Mouse (Mus musculus) midbrain, postnatal 0 days (tissue): ENCODE results near the gene Rad9a. TPM values are rescaled to one million over a fixed set of nuclear protein-coding genes. Genes with fewer than 3 reads are reported as not detected.

Source experiments
- ATAC-seq: fragments of 200-750 bp; cut with Nextera tagmentation; 2 replicates; pipeline ENCODE4 v1.8.0; 2017; ENCODE audit warnings: moderate number of reproducible peaks, mild to moderate bottlenecking, moderate TSS enrichment, moderate library complexity; ENCODE audit not compliant: low FRiP score
- DNase-seq: peaks from one replicate; pipeline ENCODE4 v3.0.0-alpha.2; 2015; ENCODE audit warnings: low spot score
- H3K27ac ChIP-seq: fragments of 300-500 bp; sonication (generic); 2 replicates; pipeline ENCODE4 v1.5.1; 2014; ENCODE audit warnings: low read depth, mild to moderate bottlenecking, low read length, mixed read lengths
- H3K27me3 ChIP-seq: fragments of 300-500 bp; sonication (generic); 2 replicates; pipeline ENCODE4 v1.6.1; 2014; ENCODE audit warnings: low read length, control low read depth, mixed read lengths; ENCODE audit not compliant: insufficient read depth
- H3K36me3 ChIP-seq: fragments of 300-500 bp; sonication (generic); 2 replicates; pipeline ENCODE4 v1.6.1; 2014; ENCODE audit warnings: low read length, control low read depth, mixed read lengths; ENCODE audit not compliant: insufficient read depth
- H3K4me1 ChIP-seq: fragments of 300-500 bp; sonication (generic); 2 replicates; pipeline ENCODE4 v1.6.1; 2014; ENCODE audit warnings: mild to moderate bottlenecking, control low read depth, antibody characterized with exemption, low read length, mixed read lengths; ENCODE audit not compliant: insufficient read depth
- H3K4me2 ChIP-seq: fragments of 300-500 bp; sonication (generic); 2 replicates; pipeline ENCODE4 v1.6.1; 2014; ENCODE audit warnings: low read depth, mild to moderate bottlenecking, low read length, mixed read lengths; ENCODE audit not compliant: poor library complexity, severe bottlenecking
- H3K4me3 ChIP-seq: fragments of 300-500 bp; sonication (generic); 2 replicates; pipeline ENCODE4 v1.5.1; 2014; ENCODE audit warnings: low read depth, mild to moderate bottlenecking, low read length, moderate library complexity
- H3K9ac ChIP-seq: fragments of 300-500 bp; sonication (generic); replicated peaks from 2 replicates; pipeline ENCODE4 v1.6.1; 2014; ENCODE audit warnings: mild to moderate bottlenecking, low read length, moderate library complexity, mixed read lengths; ENCODE audit not compliant: poor library complexity, severe bottlenecking
- H3K9me3 ChIP-seq: fragments of 300-500 bp; sonication (generic); 2 replicates; pipeline ENCODE4 v1.6.1; 2016; ENCODE audit warnings: low read length, control low read depth
- CTCF ChIP-seq: IDR thresholded peaks from 2 replicates; pipeline ENCODE4 v1.5.1; 2016; ENCODE audit warnings: antibody characterized with exemption, mild to moderate bottlenecking
- WGBS: fragments of 180-500 bp; shearing (Covaris S2); extraction: QIAGEN DNeasy Blood & Tissue Kit; methylation state at CpG from one replicate; pipeline ENCODE4 v1.1.7; 2014; 5-methylcytosine and 5-hydroxymethylcytosine counted together
- polyA plus RNA-seq: library from polyadenylated mRNA; unstranded; fragments of >200 nt; fragmentation: Nextera tagmentation; extraction: Ambion mirVana; gene quantifications from 2 replicates; pipeline ENCODE4 v1.2.1, GENCODE M21; 2015
- total RNA-seq: library from RNA; depleted of rRNA; stranded (reverse); fragments of >200 nt; gene quantifications from 2 replicates; pipeline ENCODE4 v1.2.3, GENCODE M21; 2014

Rad9a gene
- total and polyA plus RNA-seq, 2 experiments from 2014 or later = 14.7 to 22.8 TPM

- 45% methylated on average over 14 of the region's 14 CpGs for WGBS
- Histone ChIP-seq H3K4me1 (no peaks in the 10 kb centered on the region), H3K9me3 (no peaks in the 10 kb centered on the region), H3K36me3 (no peaks in the 10 kb centered on the region), H3K4me3 (no peak overlapping the region), H3K9ac (no peak overlapping the region), H3K27ac (no peak overlapping the region), H3K27me3 (peaks cover 9% of the 10 kb centered on the region), H3K4me2 (no peak overlapping the region)
- no peak for TF ChIP-seq CTCF
- no peak for ATAC-seq
- no peak for DNase-seq
Measured at GRCm38 (mm10) chr19:4220957-4221743, 19.7 kb upstream of the Rad9a start.

DNA sequence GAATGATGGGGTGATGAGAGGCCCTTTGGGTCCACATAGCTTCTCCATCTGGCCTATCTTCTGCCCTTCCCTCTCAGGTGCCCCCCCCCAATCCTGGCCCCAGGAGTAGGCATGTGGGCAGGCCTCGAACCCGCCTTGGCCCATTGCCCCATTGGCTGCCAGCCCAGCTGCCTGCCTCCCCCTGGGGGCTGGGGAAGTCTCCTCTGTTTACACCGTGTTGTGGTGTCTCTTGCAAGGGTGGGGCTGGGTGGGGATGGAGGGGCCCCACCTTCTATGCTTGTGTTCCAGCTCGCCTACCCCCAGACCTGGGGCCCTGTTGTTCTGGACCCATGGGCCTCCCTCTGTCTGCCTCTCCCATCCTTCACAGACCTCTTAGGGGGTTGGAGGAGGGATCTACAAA, 19.0 kb upstream of the Rad9a start:
- Histone ChIP-seq H3K36me3 (no peaks in the 10 kb centered on the region), H3K27ac (no peak overlapping the region), H3K27me3 (peaks cover 15% of the 10 kb centered on the region), H3K4me1 (peaks cover under 1% of the 10 kb centered on the region; the same call in 1 of the 2 replicates), H3K4me3 (no peak overlapping the region), H3K4me2 (no peak overlapping the region), H3K9ac (no peak overlapping the region), H3K9me3 (no peaks in the 10 kb centered on the region)
- WGBS = 44% methylated on average over 4 of the region's 4 CpGs
- no peak for ATAC-seq
- no peak for TF ChIP-seq CTCF
- no peak for DNase-seq

- no peak for DNase-seq
- TF ChIP-seq CTCF = no peak
- Histone ChIP-seq H3K36me3 (no peaks in the 10 kb centered on the region), H3K4me3 (no peak overlapping the region), H3K27me3 (peaks cover 20% of the 10 kb centered on the region), H3K27ac (no peak overlapping the region), H3K4me1 (peaks cover 5% of the 10 kb centered on the region; the same call in 1 of the 2 replicates), H3K9me3 (no peaks in the 10 kb centered on the region), H3K4me2 (no peak overlapping the region), H3K9ac (no peak overlapping the region)
- 89% methylated on average over 6 of the region's 6 CpGs for WGBS
- no peak for ATAC-seq
Measured at GRCm38 (mm10) chr19:4219943-4220342, 18.5 kb upstream of the Rad9a start.

DNA sequence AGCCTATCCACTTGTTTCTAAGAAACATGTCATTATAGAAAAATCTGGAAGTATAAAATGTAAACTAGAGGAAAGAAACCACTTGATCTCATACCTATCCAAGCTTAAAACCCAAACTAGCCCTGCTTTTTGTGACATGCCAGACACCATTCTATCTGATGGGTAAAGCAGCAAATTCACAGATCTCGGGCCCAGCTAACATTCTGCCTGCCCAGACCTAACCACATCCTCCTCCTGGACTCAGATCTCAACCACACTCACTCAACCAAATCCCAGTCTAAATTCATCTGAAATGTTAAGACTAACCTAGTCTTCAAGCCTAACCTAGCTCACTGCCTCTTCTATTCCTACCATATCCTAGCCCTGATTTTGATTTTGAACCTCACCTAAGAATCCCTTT, 17.3 kb upstream of the Rad9a start:
- H3K27me3 ChIP-seq = peaks cover 22% of the 10 kb centered on the region
- no peak overlapping the region for H3K4me3 ChIP-seq
- H3K9me3 ChIP-seq = no peaks in the 10 kb centered on the region
- DNase-seq (no peak), ATAC-seq (no peak)
- peaks cover 7% of the 10 kb centered on the region; the same call in 1 of the 2 replicates for H3K4me1 ChIP-seq
- no peak overlapping the region for H3K9ac ChIP-seq
- no peaks in the 10 kb centered on the region for H3K36me3 ChIP-seq
- 83% methylated on average over 1 of the region's 1 CpGs for WGBS
- H3K27ac ChIP-seq = no peak overlapping the region
- H3K4me2 ChIP-seq = no peak overlapping the region
- TF ChIP-seq CTCF = no peak

DNA sequence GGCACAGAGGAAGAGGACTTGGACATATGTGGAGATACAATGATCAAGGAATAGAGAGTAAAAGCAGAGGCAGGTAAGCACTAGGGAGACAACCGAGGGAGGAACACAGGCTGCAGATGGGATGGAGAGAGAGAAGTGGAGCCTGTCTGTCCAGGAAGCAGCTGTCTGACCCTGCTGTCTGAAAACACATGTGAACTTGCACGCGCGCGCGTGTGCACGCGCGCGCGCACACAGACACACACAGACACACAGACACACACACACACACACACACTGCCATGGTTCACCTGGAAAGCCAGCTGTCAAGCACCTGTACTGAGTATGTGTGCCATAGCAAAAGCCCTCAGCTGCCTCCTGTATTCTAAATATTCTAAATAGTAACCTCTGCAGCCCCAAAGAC, 16.8 kb upstream of the Rad9a start:
- H3K4me2 ChIP-seq = no peak overlapping the region
- no peak for TF ChIP-seq CTCF
- H3K4me1 ChIP-seq = peaks cover 7% of the 10 kb centered on the region; the same call in 1 of the 2 replicates
- DNase-seq (no peak), ATAC-seq (no peak)
- 89% methylated on average over 11 of the region's 11 CpGs for WGBS
- H3K4me3 ChIP-seq = no peak overlapping the region
- no peak overlapping the region for H3K27ac ChIP-seq
- peaks cover 27% of the 10 kb centered on the region for H3K27me3 ChIP-seq
- H3K9me3 ChIP-seq = no peaks in the 10 kb centered on the region
- H3K36me3 ChIP-seq = no peaks in the 10 kb centered on the region
- no peak overlapping the region for H3K9ac ChIP-seq

- Histone ChIP-seq H3K36me3 (no peaks in the 10 kb centered on the region), H3K4me1 (peaks cover 7% of the 10 kb centered on the region; the same call in 1 of the 2 replicates), H3K9ac (no peak overlapping the region), H3K9me3 (no peaks in the 10 kb centered on the region), H3K27me3 (peaks cover 32% of the 10 kb centered on the region), H3K4me2 (no peak overlapping the region), H3K27ac (no peak overlapping the region), H3K4me3 (no peak overlapping the region)
- WGBS = 42% methylated on average over 3 of the region's 3 CpGs
- no peak for TF ChIP-seq CTCF
- DNase-seq (no peak), ATAC-seq (no peak)
Measured at GRCm38 (mm10) chr19:4217855-4218254, 16.4 kb upstream of the Rad9a start.
